Mouse (Mus musculus): ENCODE results near the gene Hist3h2a.
A peak's percentile ranks its signal among the peaks of the same experiment; 100 is the strongest.

Gene Hist3h2a

DNA sequence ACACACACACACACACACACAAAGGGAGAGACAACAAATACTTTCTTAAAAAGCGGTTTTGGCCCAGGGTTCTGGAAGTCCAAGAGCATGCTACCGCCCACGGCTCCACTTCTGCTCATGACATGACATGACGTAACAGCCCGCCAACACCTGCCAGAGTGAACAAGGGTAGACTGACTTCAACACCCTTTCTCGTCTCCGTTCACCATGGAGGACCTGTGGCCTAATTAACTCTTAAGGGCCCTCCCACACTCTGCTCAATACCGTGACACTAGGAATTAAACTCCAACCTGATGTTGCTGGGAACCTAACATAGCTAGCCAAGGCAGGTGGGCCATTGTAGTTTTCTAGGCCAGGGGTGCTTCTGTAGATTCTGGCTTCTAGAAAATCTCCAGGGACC lies 14.5 kb downstream of the Hist3h2a start:
- DNase-seq = no peak

DNA sequence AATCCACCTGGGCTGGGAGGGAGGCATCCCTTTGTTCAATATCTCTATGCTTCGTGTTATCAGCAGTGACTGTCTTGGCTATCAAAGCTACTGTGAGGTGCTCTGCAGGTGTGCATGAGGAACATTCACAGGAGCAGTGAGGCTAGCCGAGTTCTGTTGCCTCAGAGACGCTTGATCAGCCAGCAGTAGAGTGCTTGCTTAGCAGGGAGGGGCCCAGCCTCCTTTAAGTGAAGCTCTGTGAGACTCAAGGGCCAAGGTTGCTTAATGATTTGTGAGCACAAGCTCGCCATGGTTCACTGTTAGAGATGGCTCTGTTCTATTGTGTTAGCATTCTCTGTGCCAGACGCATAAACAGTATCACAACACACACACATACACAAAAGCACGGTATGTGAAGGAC lies 15.2 kb downstream of the Hist3h2a start:
- DNase-seq = no peak

DNA sequence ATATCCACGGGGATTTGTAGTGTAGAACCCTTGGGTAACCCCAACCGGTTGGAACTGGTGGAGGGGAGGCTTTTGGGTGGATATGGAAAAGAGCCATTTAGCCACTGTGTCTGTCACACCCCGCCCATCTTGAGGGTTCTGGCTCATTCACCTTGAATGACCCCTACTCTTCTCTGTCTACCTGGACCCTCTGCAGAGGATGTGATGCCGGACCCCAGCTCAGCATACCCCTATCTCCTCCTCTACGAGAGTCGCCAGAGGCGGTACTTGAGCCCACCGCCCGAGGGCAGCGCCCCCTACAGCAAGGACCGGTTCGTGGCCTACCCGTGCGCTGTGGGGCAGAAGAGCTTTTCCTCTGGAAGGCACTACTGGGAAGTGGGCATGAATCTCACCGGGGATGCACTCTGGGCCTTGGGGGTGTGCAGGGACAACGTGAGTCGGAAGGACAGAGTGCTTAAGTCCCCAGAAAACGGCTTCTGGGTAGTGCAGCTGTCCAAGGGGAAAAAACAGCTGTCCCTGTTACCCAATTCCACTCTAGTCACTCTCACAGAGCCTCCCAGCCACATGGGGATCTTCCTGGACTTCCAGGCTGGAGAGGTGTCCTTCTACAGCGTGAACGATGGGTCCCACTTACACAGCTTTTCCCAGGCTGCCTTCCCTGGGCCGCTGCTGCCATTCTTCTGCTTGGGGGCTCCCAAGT lies 16.5 kb downstream of the Hist3h2a start:
- no peak for DNase-seq

DNA sequence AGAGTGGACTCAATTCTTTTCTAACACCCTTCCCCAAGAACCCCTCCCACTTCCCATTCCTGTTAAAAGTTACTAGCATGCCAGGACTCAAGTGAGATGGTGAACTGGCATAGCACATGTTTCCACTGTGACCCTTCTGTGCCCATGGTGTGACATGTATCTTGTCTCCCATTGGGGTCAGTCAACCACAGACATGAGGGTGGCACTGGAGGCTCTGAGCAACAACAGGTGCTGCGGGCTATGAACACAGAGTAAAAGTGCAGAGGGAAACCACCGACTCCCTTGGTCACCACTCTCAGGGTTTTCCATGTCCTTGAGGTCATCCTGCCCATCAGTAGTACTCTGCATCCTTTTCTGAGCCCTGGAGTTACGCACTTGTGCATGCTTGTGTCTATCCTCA lies 17.3 kb downstream of the Hist3h2a start:
- no peak for DNase-seq

DNA sequence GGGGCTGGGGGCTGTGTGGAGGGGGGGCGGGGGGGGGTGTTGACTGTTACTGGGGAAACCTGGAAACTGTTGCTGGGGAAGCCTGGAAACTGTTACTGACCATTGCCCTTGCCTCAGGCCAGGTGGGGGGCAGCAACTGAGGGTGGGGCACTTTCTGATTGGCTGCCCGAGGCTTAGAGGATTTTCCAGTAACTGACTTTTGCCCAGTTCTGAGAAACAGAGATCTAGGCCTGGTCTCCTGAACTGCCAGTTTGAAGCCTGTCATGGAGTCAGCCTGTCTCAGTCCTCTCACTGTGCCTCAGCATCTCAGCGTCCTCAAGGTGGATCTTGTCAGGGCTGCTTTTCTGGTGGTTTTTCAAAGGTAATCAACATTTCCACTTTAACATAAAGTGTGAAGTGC lies 19.9 kb downstream of the Hist3h2a start:
- no peak for DNase-seq

DNA sequence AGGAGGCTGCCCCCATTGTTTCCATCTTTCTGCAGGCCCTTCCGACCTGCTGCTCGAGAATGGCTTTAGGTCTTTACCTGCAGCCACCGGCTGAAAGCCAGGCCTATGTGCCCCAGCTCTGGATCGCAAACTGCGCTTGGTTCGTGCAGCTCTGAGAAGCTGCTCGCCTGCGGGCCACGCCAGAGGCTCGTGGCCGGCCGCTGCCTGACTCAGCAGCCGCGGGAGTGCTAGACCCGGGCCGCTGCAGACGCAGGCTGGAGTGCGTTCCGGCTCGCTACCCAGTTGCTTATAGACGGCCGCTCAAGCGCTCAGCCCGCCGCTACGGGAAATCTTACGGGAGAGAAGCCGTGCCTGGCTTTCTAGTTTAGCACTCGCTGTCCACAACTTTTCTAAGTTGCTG lies 22.7 kb downstream of the Hist3h2a start:
- DNase-seq = no peak

DNA sequence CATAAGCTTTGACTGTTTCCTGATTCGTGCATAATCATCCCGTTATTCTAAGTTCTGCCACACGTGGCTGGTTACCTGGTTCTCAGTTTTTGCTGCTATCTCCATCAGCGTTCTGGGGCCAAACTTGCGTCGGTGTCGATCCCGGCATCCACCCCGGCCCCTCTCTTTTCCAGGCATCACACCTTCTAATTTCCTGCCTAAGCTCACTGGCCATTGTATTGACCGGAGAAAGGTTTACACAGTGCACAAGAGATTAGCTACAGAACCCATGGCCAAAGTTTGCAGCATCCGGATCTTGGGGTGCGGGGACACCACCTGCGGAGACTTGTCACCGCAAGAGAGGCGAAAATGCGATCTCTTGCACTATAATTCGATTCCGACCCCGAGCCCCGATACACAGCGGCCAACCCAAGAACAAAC lies 23.1 kb downstream of the Hist3h2a start:
- DNase-seq = no peak

DNA sequence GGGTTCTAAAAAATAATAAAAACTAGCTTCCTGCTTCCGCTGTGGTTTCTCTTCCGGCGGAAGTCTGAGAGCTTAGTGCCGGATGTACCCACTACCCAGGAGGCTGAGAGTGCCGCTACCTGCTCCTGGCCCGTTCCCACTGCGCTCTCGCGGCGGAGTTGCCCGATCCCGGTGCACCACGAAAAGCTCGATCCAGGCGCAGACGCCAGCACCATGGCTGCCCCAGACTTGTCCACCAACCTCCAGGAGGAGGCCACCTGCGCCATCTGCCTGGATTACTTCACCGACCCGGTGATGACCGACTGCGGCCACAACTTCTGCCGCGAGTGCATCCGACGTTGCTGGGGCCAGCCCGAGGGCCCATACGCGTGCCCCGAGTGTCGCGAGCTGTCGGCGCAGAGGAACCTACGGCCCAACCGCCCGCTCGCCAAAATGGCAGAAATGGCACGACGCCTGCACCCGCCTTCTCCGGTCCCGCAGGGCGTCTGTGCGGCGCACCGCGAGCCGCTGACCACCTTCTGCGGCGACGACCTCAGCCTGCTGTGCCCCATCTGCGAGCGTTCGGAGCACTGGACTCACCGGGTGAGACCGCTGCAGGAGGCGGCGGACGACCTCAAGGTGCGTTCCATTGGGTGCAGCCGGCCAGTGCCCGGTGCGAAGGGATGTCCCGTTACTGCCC lies 23.7 kb downstream of the Hist3h2a start, which contains the start of gene Trim11:
Gene Trim11, plus strand, starts transcription at position 67 of the 679 bp plus-strand sequence.
- peak; percentile 57 for DNase-seq

DNA sequence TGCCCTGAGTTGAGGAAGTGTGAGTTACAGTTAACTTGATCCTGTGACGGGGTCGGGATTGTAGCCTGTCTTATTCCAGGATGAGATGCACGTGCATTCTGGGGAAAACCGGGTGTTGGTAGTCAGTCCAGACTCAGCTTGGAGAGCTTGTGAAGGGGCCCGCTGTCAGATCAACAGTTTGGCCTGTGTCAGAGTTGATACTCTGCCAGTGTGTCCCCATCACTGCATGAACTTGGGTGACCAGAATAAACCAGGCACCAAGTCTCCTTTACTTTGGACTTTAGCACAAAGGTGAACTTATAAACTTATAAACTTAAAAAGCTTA lies 24.2 kb downstream of the Hist3h2a start:
- DNase-seq = no peak

DNA sequence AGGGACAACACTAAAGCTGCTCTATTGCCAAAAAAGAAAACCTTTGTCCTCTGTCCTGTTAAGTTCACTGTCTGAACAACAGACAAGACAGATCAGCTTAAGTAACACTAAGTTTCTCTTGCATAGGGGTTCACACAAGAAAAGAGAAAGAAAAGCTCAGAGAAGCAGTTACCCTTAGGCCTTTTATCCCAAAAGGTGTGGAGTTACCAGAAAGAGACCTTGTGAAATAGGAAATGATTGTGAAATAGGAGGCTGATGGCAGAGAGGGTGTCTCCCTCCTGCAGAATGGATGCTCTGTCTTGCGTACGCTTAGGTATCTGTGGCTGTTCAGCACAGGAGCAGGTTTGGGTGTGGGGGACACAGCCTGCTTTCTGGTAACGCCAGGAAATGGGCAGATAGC lies 24.7 kb downstream of the Hist3h2a start:
- no peak for DNase-seq

DNA sequence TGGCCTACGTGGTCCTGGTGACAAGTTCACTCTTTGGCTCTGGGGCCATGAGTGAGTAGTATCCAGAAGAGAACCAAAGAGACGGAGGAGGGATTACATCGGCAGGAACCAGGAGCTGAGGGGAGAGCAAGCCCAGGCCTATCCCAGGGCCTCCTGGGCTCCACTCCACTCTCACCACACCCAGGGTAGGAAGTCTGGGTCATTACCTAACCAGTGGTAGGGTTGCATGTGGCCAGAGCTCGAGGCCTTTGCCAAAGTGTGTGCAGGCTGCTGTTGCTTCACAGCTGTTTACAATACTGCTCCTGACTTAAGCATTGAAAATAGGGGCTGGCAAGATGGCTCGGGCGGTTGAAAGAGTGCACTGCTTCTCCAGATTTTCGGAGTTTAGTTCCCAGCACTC lies 25.2 kb downstream of the Hist3h2a start:
- DNase-seq = no peak

DNA sequence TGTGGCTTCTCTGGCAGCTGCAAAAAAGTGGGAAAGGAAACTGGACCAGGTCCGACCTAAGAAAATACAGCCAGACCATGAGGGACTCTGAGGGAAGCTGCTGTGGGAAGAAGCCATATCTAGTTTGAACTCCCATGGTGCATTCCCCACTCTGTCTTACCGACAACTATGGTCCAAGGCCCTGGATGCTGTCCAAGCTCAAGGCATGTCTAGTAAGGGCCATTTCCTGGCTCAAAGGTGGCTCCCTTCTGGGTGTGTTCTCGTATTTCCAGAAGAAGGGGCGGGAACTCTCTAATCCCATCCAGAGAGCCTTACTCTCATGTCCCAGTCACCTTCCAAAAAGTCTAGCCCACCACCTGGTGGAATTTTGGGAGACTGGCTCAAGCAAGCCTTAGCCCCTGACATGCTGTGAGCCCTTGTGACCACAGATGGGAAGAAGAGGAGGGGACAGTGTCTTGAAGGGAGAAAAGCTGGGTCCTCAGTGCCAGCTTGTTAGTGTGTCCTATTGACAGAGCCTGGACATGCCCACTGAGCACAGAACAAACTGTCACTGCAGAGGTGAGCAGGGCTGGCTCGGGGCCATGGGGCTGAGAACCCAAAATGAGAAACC lies 26.0 kb downstream of the Hist3h2a start:
- DNase-seq = no peak

DNA sequence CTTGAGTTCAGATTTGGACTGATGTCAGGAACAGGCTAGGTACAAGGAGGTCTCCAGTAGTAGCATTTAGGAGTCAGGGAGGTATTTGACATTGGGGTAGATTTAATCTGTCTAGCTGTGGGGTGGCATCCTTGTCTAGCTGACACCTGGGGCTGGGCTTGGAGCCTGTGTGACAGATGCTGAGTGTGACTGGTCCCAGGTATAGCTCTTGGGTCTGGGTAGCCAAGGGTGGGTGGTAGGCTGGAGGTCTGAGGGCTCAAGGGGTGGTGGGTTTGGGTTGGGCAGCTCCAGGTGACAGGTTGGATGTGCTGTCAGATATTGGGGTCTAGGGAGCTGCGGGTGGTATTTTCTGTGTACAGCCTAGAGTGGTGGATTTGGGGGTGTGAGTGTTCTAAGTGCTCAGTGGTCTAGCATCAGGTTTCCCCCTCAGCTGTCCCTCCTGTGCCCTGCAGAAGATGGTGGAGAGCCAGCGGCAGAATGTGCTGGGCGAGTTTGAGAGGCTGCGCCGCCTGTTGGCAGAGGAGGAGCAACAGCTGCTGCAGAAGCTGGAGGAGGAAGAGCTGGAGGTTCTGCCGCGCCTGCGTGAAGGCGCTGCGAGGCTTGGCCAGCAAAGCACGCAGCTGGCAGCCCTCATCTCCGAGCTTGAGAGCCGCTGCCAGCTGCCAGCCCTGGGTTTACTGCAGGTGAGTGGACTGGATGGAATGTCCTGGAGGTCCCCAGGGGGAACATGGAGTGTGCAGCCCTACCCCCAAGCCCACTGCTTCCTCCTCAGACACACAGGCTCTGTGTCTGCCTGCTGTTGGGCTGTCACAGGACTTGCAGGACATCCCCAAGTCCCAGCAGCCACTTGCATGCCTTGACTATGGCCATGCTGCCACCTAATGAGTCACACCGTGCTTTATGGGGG lies 27.3 kb downstream of the Hist3h2a start:
- DNase-seq = no peak

DNA sequence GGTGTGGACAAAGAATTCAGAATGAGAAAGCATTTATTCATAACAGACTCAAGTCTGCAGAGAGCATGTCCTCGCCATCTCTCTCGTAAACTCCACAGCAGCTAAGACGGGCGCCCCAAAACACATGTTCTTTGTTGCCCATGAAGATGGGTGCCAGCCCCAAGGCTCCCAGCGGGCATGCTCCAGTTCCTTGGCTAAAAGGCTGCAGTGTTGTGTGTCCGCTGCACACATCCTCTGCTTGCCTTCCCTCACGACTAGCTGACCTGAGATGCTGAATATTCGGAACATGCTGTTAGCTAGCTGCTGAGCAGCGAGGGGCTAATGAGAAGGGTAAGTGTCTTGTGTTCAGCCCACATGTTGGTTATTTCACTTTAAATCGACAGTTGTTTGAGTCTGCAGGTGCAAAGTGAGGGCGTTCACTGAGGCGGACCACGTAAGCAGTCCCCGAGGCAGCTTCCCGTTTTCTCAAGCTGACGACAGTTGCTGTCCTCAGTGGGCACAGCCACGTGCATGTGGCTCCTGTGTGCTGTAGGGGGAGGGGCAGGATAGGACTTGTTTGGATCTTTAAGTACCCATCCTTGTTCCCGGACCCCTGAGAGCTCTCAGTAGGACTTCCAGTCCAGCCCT lies 28.1 kb downstream of the Hist3h2a start:
- no peak for DNase-seq

DNA sequence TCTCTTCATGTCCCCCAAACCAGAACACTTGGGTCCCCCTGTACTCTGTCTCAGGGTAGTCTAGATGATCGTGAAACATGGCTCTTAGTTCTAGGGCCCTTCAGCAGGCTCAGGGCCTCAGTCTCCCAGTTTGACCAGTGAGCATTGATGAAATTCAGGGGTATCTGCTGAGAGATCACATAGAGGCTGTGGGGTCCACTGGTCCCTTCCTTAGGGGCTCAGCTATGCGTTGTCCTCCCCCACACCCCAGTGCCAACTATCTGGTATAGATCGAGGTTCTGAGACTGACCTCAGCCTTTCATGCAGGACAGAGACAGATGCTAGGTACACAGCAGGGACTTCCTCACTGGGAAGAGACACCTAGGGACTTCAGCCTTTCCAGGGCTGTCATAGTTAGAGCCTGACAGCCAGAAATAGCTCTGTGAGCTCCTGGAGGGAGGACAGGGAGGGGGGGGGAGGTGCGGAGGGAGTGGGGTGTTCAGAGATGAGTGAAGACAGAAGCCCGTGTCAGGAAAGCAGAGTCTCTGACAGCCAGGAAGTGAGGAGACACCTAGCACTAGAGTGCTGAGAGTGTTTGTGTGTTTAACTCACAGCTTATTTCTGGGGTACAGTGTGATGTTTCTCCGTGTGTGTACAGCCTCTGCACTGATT lies 29.3 kb downstream of the Hist3h2a start:
- DNase-seq = no peak

DNA sequence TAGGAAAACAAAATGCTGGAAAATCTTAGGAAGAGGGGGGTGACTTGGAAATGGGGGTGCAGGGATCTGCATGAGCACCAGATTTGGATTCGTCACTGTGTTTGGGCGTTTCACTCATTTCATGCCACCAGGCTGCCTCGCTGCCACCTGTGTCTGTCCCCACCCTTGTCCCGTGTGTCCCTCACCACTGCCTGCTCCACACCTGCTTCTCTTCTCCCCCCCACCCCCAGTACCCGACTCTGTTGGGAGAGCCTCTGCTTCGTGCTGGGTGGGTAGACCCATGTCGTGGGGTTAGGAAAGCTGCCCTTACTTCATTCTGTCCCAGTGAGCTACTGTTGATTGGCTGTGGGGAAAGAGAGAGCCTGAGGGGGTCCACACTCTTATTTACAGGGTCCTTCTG lies 30.2 kb downstream of the Hist3h2a start:
- DNase-seq = no peak

DNA sequence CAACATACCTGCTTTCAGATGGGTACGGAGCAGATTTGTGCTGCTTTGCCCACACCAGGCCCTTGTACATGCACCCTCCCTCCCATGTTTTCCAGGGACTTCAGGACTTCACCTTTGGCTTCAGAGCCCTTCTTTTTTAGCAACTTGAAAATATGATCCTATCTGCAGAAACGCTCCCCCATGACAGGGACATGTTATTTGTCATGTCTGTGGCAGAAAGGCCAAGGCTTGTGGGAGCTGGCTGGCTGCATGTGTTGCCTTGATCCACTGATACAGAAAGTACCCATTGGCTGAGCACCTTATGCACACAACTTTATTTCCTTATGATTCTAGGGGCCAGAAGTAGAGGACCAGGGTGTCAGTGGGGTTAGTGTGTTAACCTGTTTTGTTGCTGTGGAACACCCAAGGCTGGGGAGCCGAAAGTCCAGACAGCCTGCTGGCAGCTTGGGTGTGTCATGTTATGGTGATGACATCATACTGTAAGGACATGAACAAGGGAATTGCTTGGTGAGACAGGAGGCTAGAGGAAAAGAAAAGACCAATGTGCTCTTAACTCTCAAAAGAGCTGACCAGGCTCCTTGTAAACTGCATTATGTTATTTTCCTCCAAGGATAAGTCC lies 30.9 kb downstream of the Hist3h2a start:
- DNase-seq = no peak

DNA sequence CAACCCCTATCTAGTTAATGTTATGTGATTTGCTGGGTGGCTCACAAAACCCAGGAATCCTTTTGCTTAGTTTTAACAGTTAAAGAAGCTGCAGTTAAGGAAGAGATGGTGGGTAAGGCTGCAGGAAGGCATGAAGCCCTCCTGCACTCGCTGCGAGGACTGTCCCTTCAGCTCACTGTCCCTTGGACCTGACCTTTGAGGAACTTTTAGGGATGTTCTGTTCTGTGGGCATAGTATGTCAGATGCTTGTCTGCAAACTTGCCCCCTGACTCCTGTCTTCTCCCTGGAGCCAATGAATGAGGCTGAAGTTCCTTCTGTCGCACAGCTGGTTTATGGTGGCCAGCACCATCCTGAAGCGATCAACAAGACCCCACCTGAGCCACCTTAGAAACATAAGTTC lies 34.7 kb downstream of the Hist3h2a start:
- DNase-seq = no peak

DNA sequence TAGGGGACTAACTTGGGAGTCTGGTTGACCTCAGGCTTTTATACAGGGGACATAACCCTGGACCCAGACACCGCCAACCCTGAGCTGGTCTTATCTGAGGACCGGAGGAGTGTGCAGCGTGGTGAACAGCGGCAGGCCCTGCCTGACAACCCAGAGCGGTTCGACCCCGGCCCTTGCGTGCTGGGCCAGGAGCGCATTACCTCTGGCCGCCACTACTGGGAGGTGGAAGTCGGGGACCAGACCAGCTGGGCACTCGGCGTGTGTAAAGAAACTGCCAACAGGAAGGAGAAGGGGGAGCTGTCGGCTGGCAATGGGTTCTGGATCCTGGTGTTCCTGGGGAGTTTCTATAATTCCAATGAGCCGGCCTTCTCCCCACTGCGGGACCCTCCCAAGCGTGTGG lies 35.7 kb downstream of the Hist3h2a start:
- DNase-seq = no peak

DNA sequence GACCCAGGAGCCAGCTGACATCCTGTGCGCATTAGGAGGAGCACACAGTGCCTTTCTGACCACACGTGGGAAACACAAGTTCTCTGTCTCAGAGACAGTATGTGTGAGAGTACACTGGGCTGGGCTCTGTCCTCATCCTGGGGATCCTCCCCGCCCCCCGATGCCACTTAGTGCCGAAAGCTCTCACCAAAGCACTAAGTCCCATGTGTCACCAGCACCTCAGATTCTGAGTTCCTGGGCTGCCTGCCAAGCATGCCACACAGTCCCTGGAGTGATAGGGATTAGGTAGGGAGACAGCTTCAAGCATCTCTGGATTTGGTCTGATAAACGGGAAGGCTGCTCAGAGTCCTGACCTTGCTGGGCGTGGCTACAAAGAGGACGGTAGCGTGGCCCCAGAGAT lies 36.3 kb downstream of the Hist3h2a start:
- DNase-seq = no peak

DNA sequence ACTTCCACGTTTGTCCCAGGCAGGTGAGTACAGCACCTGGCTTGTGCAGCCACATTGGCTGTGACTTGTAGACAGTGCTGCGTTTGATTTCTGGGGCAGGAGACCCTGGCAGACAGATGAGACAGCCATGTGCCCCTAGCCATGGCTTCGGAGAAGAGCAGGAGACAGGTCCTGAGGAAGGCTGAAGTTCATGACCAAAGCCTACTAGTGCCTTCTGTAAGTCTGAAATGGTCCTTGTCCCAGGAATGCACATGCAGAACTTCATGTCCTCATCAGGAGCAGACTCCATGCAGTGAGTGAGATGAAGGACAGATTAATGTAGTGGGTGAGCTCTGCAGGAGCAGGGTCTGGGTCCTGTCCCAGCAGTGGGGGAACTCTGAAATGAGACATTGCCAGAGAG lies 37.4 kb downstream of the Hist3h2a start:
- DNase-seq = no peak

DNA sequence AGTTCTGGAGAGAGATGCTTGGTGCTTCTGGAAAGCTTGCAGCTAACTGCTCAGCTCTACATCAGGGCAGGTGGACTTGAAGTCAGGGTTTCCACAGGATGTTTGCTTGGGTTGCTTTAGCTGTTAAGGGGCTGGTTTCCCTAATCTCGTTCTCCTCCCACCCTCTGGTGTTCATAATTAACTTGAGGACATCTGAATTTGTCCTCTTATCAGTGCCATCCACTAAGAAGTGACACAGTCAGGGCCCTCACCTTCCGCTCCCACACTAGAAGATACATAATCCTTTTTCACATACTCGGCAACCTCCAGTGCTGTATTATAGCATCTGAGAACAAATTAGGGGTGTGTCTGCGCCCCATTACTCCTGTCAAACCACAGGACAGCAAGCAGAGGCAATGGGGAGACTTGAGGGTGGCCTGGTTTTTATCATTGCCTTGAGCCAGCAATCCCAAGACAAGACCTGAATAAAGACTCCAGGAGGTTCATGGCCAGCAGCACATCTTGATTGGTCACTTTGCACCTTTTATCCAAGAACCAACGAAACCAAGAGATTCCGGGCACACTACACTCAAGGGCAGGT lies 38.7 kb downstream of the Hist3h2a start:
- no peak for DNase-seq

All from cerebellum, adult 9-10 months (tissue).